Mouse (Mus musculus) kidney, adult 2 months (tissue): ENCODE data around the gene Bmx. TPM values are rescaled to one million over a fixed set of nuclear protein-coding genes. Genes with fewer than 3 reads are reported as not detected.

Source experiments
- DNase-seq: peaks from one replicate; pipeline ENCODE4 v3.0.0; 2021
- H3K27ac ChIP-seq: fragments of 200-500 bp; 2 replicates; pipeline ENCODE4 v1.5.1; 2012; ENCODE audit warnings: low read depth, low read length, control low read depth, inconsistent platforms; ENCODE audit not compliant: insufficient read depth
- H3K27me3 ChIP-seq: fragments of 200-500 bp; replicated peaks from 2 replicates; pipeline ENCODE4 v1.6.1; 2012; ENCODE audit warnings: mild to moderate bottlenecking, moderate library complexity, low read length, inconsistent platforms; ENCODE audit not compliant: control insufficient read depth, insufficient read depth
- H3K36me3 ChIP-seq: fragments of 200-500 bp; 2 replicates; pipeline ENCODE4 v1.6.1; 2012; ENCODE audit warnings: mild to moderate bottlenecking, moderate library complexity, low read length, inconsistent platforms; ENCODE audit not compliant: control insufficient read depth, insufficient read depth
- H3K4me1 ChIP-seq: fragments of 200-500 bp; 2 replicates; pipeline ENCODE4 v1.6.1; 2011; ENCODE audit warnings: low read length; ENCODE audit not compliant: control insufficient read depth, insufficient read depth
- H3K4me3 ChIP-seq: fragments of 200-500 bp; 2 replicates; pipeline ENCODE4 v1.5.1; 2011; ENCODE audit warnings: mild to moderate bottlenecking, low read depth, low read length, control low read depth; ENCODE audit not compliant: insufficient read depth
- CTCF ChIP-seq: fragments of 200-500 bp; conservative IDR thresholded peaks from 2 replicates; pipeline ENCODE4 v1.5.1; 2011; ENCODE audit warnings: low read depth, mild to moderate bottlenecking, control low read depth, low read length, moderate library complexity, mixed read lengths; ENCODE audit not compliant: insufficient read depth, insufficient read length
- POLR2A ChIP-seq: fragments of 200-500 bp; IDR thresholded peaks from one replicate; pipeline ENCODE4 v1.6.1; 2011; ENCODE audit warnings: low read depth, low read length, control low read depth
- WGBS: fragments of 180-500 bp; shearing (Covaris S2); methylation state at CpG from one replicate; pipeline ENCODE4 v1.1.7; 2018; 5-methylcytosine and 5-hydroxymethylcytosine counted together
- polyA plus RNA-seq: library from polyadenylated mRNA; depleted of rRNA; stranded (reverse); fragments of >200 nt; gene quantifications from 2 replicates; pipeline ENCODE4 v1.2.3, GENCODE M21; 2012

Gene Bmx
- polyA plus RNA-seq, 1 experiment, result 0.50 TPM

- no peaks in the 10 kb centered on the region for H3K27me3 ChIP-seq
- no peak overlapping the region for H3K27ac ChIP-seq
- no peak overlapping the region for H3K4me3 ChIP-seq
- no peaks in the 10 kb centered on the region for H3K4me1 ChIP-seq
- no peak for DNase-seq
- H3K36me3 ChIP-seq, result no peaks in the 10 kb centered on the region
- TF ChIP-seq CTCF, result no peak
- no peak for TF ChIP-seq POLR2A
- 91% methylated on average over 3 of the region's 3 CpGs for WGBS
Observed at GRCm38 (mm10) chrX:164270603-164271002, 12.6 kb upstream of the Bmx start.

- 9% methylated on average over 20 of the region's 20 CpGs for WGBS
- TF ChIP-seq POLR2A, result no peak
- peak; percentile 20; the same call in 1 of the 2 replicates for TF ChIP-seq CTCF
- Histone ChIP-seq H3K27ac (no peak within 1 kb of the TSS; the same call in 1 of the 2 replicates), H3K27me3 (no peaks in the 10 kb centered on the region), H3K4me1 (no peaks in the 10 kb centered on the region), H3K4me3 (peak within 1 kb of the TSS; percentile 48; the same call in 1 of the 2 replicates), H3K36me3 (no peaks in the 10 kb centered on the region)
- peak; percentile 41 for DNase-seq
Observed at GRCm38 (mm10) chrX:164269285-164269761, 11.3 kb upstream of the Bmx start, which contains the start of gene Pir. Gene Pir (plus strand): TSS chrX:164269371.

- no peak for DNase-seq
- WGBS, result 32% methylated on average over 1 of the region's 1 CpGs
- no peaks in the 10 kb centered on the region for H3K4me1 ChIP-seq
- H3K27me3 ChIP-seq, result no peaks in the 10 kb centered on the region
- TF ChIP-seq POLR2A, result no peak
- TF ChIP-seq CTCF, result no peak
- H3K36me3 ChIP-seq, result no peaks in the 10 kb centered on the region
- H3K27ac ChIP-seq, result no peak overlapping the region
- no peak overlapping the region for H3K4me3 ChIP-seq
Observed at GRCm38 (mm10) chrX:164264861-164265260, 6.9 kb upstream of the Bmx start.

GRCm38 (mm10) chrX:164262286-164262685 is 4.3 kb upstream of the Bmx start:
- H3K27me3 ChIP-seq, result no peaks in the 10 kb centered on the region
- H3K4me1 ChIP-seq, result no peaks in the 10 kb centered on the region
- no peak for TF ChIP-seq CTCF
- TF ChIP-seq POLR2A, result no peak
- no peak overlapping the region for H3K27ac ChIP-seq
- H3K4me3 ChIP-seq, result no peak overlapping the region
- no peaks in the 10 kb centered on the region for H3K36me3 ChIP-seq
- WGBS, result 88% methylated on average over 2 of the region's 2 CpGs
- DNase-seq, result no peak

GRCm38 (mm10) chrX:164258662-164259061 is 669 bp upstream of the Bmx start:
- 69% methylated on average over 5 of the region's 5 CpGs for WGBS
- Histone ChIP-seq H3K27ac (no peak overlapping the region), H3K4me3 (no peak overlapping the region), H3K36me3 (no peaks in the 10 kb centered on the region), H3K27me3 (no peaks in the 10 kb centered on the region), H3K4me1 (no peaks in the 10 kb centered on the region)
- no peak for TF ChIP-seq POLR2A
- TF ChIP-seq CTCF, result no peak
- DNase-seq, result no peak

- no peak overlapping the region for H3K4me3 ChIP-seq
- no peak for DNase-seq
- H3K27ac ChIP-seq, result 0 out of 2 replicates have a peak overlapping the region, but pooled peaks have one; percentile 16
- H3K36me3 ChIP-seq, result no peaks in the 10 kb centered on the region
- TF ChIP-seq POLR2A (no peak), CTCF (no peak)
- H3K4me1 ChIP-seq, result no peaks in the 10 kb centered on the region
- WGBS, result 81% methylated on average over 3 of the region's 3 CpGs
- no peaks in the 10 kb centered on the region for H3K27me3 ChIP-seq
Observed at GRCm38 (mm10) chrX:164256527-164256926, 1.5 kb downstream of the Bmx start.

- Histone ChIP-seq H3K27ac (no peak overlapping the region), H3K4me3 (no peak overlapping the region), H3K36me3 (no peaks in the 10 kb centered on the region), H3K4me1 (no peaks in the 10 kb centered on the region), H3K27me3 (no peaks in the 10 kb centered on the region)
- no peak for DNase-seq
- 79% methylated on average over 2 of the region's 2 CpGs for WGBS
- no peak for TF ChIP-seq CTCF
- TF ChIP-seq POLR2A, result no peak
Observed at GRCm38 (mm10) chrX:164246722-164247121, 11.3 kb downstream of the Bmx start.

GRCm38 (mm10) chrX:164245714-164246113 is 12.3 kb downstream of the Bmx start:
- no peak for DNase-seq
- no peaks in the 10 kb centered on the region for H3K4me1 ChIP-seq
- TF ChIP-seq POLR2A (no peak), CTCF (no peak)
- H3K36me3 ChIP-seq, result no peaks in the 10 kb centered on the region
- H3K27me3 ChIP-seq, result no peaks in the 10 kb centered on the region
- no peak overlapping the region for H3K27ac ChIP-seq
- 10% methylated on average over 5 of the region's 5 CpGs for WGBS
- no peak overlapping the region for H3K4me3 ChIP-seq
